Comparison of ENCODE assay signal across 11 mouse cellular contexts in the genomic region with DNA sequence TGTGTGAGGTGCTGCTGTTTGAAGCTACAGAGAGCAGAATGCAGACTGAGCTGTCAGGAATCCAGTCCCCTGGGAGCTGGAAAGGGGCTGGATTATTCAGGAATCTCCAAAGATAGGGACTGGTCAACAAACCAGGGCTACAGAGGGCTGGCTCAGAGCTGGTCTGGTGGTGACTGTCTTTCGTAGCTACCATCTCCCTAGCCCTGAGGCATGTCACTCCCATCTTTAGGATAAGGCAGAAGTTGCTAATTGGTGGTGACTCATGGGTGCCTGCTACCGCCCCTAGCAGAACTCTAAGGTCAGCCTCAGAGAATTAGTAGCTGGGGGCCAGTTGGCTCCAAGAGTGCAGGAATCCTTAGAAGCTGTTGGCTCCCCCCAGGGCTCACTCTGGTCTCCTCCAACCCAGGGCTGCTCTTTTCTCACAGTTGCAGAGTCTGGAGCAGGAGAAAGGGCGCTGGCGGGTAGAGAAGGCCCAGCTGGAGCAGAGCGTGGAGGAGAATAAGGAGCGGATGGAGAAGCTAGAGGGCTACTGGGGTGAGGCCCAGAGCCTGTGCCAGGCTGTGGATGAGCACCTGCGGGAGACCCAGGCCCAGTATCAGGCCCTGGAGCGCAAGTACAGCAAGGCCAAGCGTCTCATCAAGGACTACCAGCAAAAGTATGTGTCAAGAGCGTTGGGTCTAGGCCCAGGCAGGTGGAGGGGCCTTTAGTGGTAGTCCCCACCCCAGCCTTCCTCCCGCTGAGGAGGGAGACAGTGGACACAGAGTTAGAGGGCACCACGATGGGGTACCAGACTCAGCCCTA. TPM values are rescaled to one million over a fixed set of nuclear protein-coding genes. Genes with fewer than 3 reads are reported as not detected.
A peak's percentile ranks its signal among the peaks of the same experiment; 100 is the strongest.
DNase-seq lines count a peak whose midpoint lies in the region; ATAC-seq lines count a peak whose summit lies in the region.
"Had no signal": no experiment of that assay in that cellular context is flagged by ENCODE, and none has a peak within 500 bp of the region (broad histone marks: within the 10 kb centered on the region; RNA-seq: fewer than 3 reads in every experiment).

No protein-coding gene starts in this region.

- peak; percentile 35 to 61 for DNase-seq in adrenal gland, adult (ENCODE audit: inconsistent age in 2 of 2, low spot score in 1 of 2)
- no peak for DNase-seq in adrenal gland, adult 8-10 months
- DNase-seq in layer of hippocampus, postnatal 10 days (ENCODE audit: low spot score in 2 of 2): peak; percentile 23 to 27
- DNase-seq in layer of hippocampus, adult 18-20 months (ENCODE audit: low spot score in 2 of 2): no peak
- DNase-seq in midbrain, embryonic 14.5 days: no peak
- no peak for DNase-seq in right cerebral cortex, adult 18-20 months
- no peak for DNase-seq in natural killer cell, adult 2 months (ENCODE audit: low spot score in 2 of 2)
- DNase-seq: thymus, postnatal 25 days had no signal

- no peak overlapping the region for H3K4me2 ChIP-seq in heart, embryonic 13.5 days
- no peak overlapping the region for H3K4me2 ChIP-seq in midbrain, embryonic 14.5 days (ENCODE audit: low read length)

- peak overlapping the region; percentile 64 for H3K27ac ChIP-seq in heart, embryonic 13.5 days (replicated peaks)
- peak overlapping the region; percentile 1; the same call in 1 of the 2 replicates for H3K27ac ChIP-seq in midbrain, embryonic 14.5 days (replicated peaks; ENCODE audit: low read depth, low read length)

- no peak for ATAC-seq in heart, embryonic 13.5 days (ENCODE audit: extremely low read depth, insufficient number of reproducible peaks, low FRiP score, low TSS enrichment)
- ATAC-seq in midbrain, embryonic 14.5 days (ENCODE audit: low FRiP score, low TSS enrichment): no peak
- ATAC-seq: inflammation-experienced regulatory T-cells, adult 6 months had no signal

- no peaks in the 10 kb centered on the region for H3K9me3 ChIP-seq in heart, embryonic 13.5 days
- no peaks in the 10 kb centered on the region for H3K9me3 ChIP-seq in midbrain, embryonic 14.5 days (ENCODE audit: control insufficient read depth, low read length)

- H3K4me3 ChIP-seq in heart, embryonic 13.5 days: no peak overlapping the region
- no peak overlapping the region for H3K4me3 ChIP-seq in midbrain, embryonic 14.5 days (replicated peaks; ENCODE audit: low read depth, low read length)

- H3K27me3 ChIP-seq in heart, embryonic 13.5 days (replicated peaks): no peaks in the 10 kb centered on the region
- no peaks in the 10 kb centered on the region for H3K27me3 ChIP-seq in midbrain, embryonic 14.5 days (ENCODE audit: control insufficient read depth, insufficient read depth, low read length)

- peaks cover 62% of the 10 kb centered on the region for H3K36me3 ChIP-seq in heart, embryonic 13.5 days
- H3K36me3 ChIP-seq in midbrain, embryonic 14.5 days (ENCODE audit: control insufficient read depth, insufficient read depth, low read length): peaks cover 64% of the 10 kb centered on the region

- 71% methylated on average over 12 of the region's 12 CpGs for WGBS in heart, embryonic 13.5 days
- 85% methylated on average over 12 of the region's 12 CpGs for WGBS in midbrain, embryonic 14.5 days

- peaks cover 73% of the 10 kb centered on the region for H3K4me1 ChIP-seq in heart, embryonic 13.5 days
- peaks cover 35% of the 10 kb centered on the region for H3K4me1 ChIP-seq in midbrain, embryonic 14.5 days (ENCODE audit: control insufficient read depth, insufficient read depth, low read length)

- peak overlapping the region; percentile 34 for H3K9ac ChIP-seq in heart, embryonic 13.5 days
- no peak overlapping the region for H3K9ac ChIP-seq in midbrain, embryonic 14.5 days (replicated peaks; ENCODE audit: low read length)

RNA-seq across cellular contexts. Expression of a gene that starts 5.3 kb away (rescaled TPM):
- 1 to 10 TPM; 3.9 to 9.1 (median 5.6) TPM for total RNA-seq in adrenal gland, adult 8-10 months (2022)
- total RNA-seq in layer of hippocampus, postnatal 10 days (2021): 100 to 1,000 TPM; 107 TPM
- total RNA-seq in layer of hippocampus, adult 18-20 months (2021): 10 to 100 TPM; 38.2 to 42.8 TPM
- 11.6 and 11.7 TPM in 2 replicates for polyA plus RNA-seq in heart, embryonic 13.5 days (2015; fragmentation: Nextera tagmentation; extraction: Ambion mirVana)
- polyA plus RNA-seq in midbrain, embryonic 14.5 days (2014; fragmentation: Nextera tagmentation; extraction: Ambion mirVana): 135 and 152 TPM in 2 replicates

RNA-seq across cellular contexts. Expression of a gene that starts 13.5 kb away (rescaled TPM):
- 100 to 1,000 TPM; 116 to 149 (median 131) TPM for total RNA-seq in adrenal gland, adult 8-10 months (2022)
- 100 to 1,000 TPM; 501 TPM for total RNA-seq in layer of hippocampus, postnatal 10 days (2021)
- total RNA-seq in layer of hippocampus, adult 18-20 months (2021): 1,000 to 10,000 TPM in 1 of 2 experiments, 100 to 1,000 TPM in 1; 993 to 1,036 TPM
- polyA plus RNA-seq in heart, embryonic 13.5 days (2015; fragmentation: Nextera tagmentation; extraction: Ambion mirVana): 6.5 and 6.8 TPM in 2 replicates
- 27.1 and 27.6 TPM in 2 replicates for polyA plus RNA-seq in midbrain, embryonic 14.5 days (2014; fragmentation: Nextera tagmentation; extraction: Ambion mirVana)

RNA-seq across cellular contexts. Expression of a gene that starts 28.2 kb away (rescaled TPM):
- total RNA-seq in adrenal gland, adult 8-10 months (2022): not detected
- under 1 TPM; 0.66 to 0.78 TPM for total RNA-seq in layer of hippocampus, postnatal 10 days (2021)
- total RNA-seq in layer of hippocampus, adult 18-20 months (2021): under 1 TPM in 1 of 2 experiments, not detected in 1; 0.27 TPM
- 27.0 and 29.2 TPM in 2 replicates for polyA plus RNA-seq in heart, embryonic 13.5 days (2015; fragmentation: Nextera tagmentation; extraction: Ambion mirVana)
- polyA plus RNA-seq in midbrain, embryonic 14.5 days (2014; fragmentation: Nextera tagmentation; extraction: Ambion mirVana): not detected in 2 replicates
- polyA plus RNA-seq: inflammation-experienced regulatory T-cells, adult 6 months had no signal

RNA-seq across cellular contexts. Expression of a gene that starts 36.8 kb away (rescaled TPM):
- total RNA-seq in adrenal gland, adult 8-10 months (2022): 10 to 100 TPM; 60.9 to 90.5 (median 76.0) TPM
- total RNA-seq in layer of hippocampus, postnatal 10 days (2021): 10 to 100 TPM; 48.9 to 49.7 TPM
- 100 to 1,000 TPM; 137 to 142 TPM for total RNA-seq in layer of hippocampus, adult 18-20 months (2021)
- polyA plus RNA-seq in heart, embryonic 13.5 days (2015; fragmentation: Nextera tagmentation; extraction: Ambion mirVana): 77.9 and 81.1 TPM in 2 replicates
- polyA plus RNA-seq in midbrain, embryonic 14.5 days (2014; fragmentation: Nextera tagmentation; extraction: Ambion mirVana): 21.5 and 22.7 TPM in 2 replicates

RNA-seq across cellular contexts. Expression of a gene that starts 36.9 kb away (rescaled TPM):
- not detected for total RNA-seq in adrenal gland, adult 8-10 months (2022)
- total RNA-seq in layer of hippocampus, postnatal 10 days (2021): not detected
- not detected for total RNA-seq in layer of hippocampus, adult 18-20 months (2021)
- polyA plus RNA-seq in heart, embryonic 13.5 days (2015; fragmentation: Nextera tagmentation; extraction: Ambion mirVana): 0.23 TPM in 1 of 2 replicates, not detected in the other
- polyA plus RNA-seq in midbrain, embryonic 14.5 days (2014; fragmentation: Nextera tagmentation; extraction: Ambion mirVana): not detected in 2 replicates
- polyA plus RNA-seq: inflammation-experienced regulatory T-cells, adult 6 months; limb, embryonic 11.5 days had no signal

Comparison
In these comparisons a context has a peak if more than half of its experiments do, and no peak if none do; other contexts are left out.
1. DNase-seq: peak in adrenal gland, adult (2 of 2) and layer of hippocampus, postnatal 10 days (2 of 2); none in adrenal gland, adult 8-10 months (single experiment), layer of hippocampus, adult 18-20 months (0 of 2), midbrain, embryonic 14.5 days (single experiment), right cerebral cortex, adult 18-20 months (single experiment) and natural killer cell, adult 2 months (0 of 2).